Comparison of ENCODE assay signal across 11 mouse cellular contexts in genomic region chr13:95833473-95833872, GRCm38 (mm10).
"Had no signal": no experiment of that assay in that cellular context is flagged by ENCODE, and none has a peak within 500 bp of the region (broad histone marks: within the 10 kb centered on the region; RNA-seq: fewer than 3 reads in every experiment).

No protein-coding gene starts in this region.

- H3K27me3 ChIP-seq: kidney, embryonic 15.5 days; midbrain, embryonic 13.5 days had no signal

- DNase-seq: kidney, adult 2 months; kidney, postnatal 14 days; layer of hippocampus, adult 9-11 months; lung, adult 18-20 months; lung, postnatal 36 days; right cerebral cortex, postnatal 14 days; thymus, postnatal 4 days had no signal

- H3K4me3 ChIP-seq: kidney, embryonic 15.5 days; midbrain, embryonic 13.5 days had no signal

- H3K36me3 ChIP-seq: kidney, embryonic 15.5 days had no signal

- H3K9ac ChIP-seq: kidney, embryonic 15.5 days; liver, embryonic 14.5 days; midbrain, embryonic 13.5 days had no signal

- H3K27ac ChIP-seq: kidney, embryonic 15.5 days; liver, embryonic 14.5 days; midbrain, embryonic 13.5 days had no signal

- H3K9me3 ChIP-seq: kidney, embryonic 15.5 days; midbrain, embryonic 13.5 days had no signal

- H3K4me2 ChIP-seq: kidney, embryonic 15.5 days; midbrain, embryonic 13.5 days had no signal

- H3K4me1 ChIP-seq: kidney, embryonic 15.5 days had no signal

- ATAC-seq: inflammation-experienced regulatory T-cells, adult 6 months; midbrain, embryonic 13.5 days had no signal
